Mouse (Mus musculus) adipocyte (in vitro differentiated cells): ENCODE data around the gene Chn2.

Experiments
- DNase-seq: peaks from one replicate; pipeline ENCODE4 v3.0.0-alpha.2; 2016; ENCODE audit warnings: low spot score

Chn2 gene

GRCm38 (mm10) chr6:54076625-54077024, 37.3 kb downstream of the Chn2 start:
- no peak for DNase-seq

- DNase-seq = no peak
These were observed 38.9 kb downstream of the Chn2 start for GRCm38 (mm10) chr6:54078269-54078668.

- DNase-seq = no peak
These were observed 40.5 kb downstream of the Chn2 start for GRCm38 (mm10) chr6:54079881-54080280.

GRCm38 (mm10) chr6:54080518-54081285, 41.3 kb downstream of the Chn2 start:
- DNase-seq = no peak

DNA sequence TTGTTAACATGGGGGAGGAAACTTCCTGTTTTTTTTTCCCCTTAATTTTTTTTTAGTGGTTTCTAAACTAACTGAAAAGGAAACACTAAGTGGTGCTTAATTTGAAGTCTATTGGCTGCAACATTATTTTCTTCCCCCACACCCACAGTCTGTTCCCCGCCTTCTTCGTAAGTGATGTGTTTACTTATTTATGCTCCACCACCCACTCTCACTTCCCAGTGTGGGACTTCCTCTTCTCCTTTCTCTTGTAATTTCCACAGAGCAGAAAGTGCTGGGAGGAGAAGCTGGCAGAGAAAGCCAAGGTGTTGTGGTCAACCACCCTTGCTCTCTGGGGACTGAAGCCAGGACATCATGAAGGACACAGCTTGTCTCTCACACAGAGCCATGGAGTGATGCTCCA, 43.2 kb downstream of the Chn2 start:
- no peak for DNase-seq

GRCm38 (mm10) chr6:54084046-54084445, 44.7 kb downstream of the Chn2 start:
- DNase-seq = no peak

GRCm38 (mm10) chr6:54085009-54085408, 45.7 kb downstream of the Chn2 start:
- peak; percentile 9 for DNase-seq

DNA sequence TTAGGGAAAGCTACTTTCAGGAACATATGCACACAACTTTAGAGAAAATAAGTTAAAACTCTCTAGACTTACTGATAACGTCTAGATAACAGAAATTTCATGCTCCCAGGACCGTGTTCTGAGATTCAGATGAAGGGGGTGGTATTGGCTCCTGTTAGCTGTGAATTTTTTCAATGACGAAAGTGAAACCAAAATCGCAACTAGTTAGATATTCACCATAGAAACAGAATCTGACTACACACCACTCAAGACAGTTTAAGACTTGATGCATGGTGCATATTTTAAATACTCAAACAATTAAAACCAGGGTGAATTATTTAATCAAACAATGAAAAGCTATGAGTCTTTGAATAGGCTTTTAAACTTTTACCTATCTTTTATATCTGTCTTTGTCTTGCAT, 48.8 kb downstream of the Chn2 start:
- DNase-seq = no peak

DNA sequence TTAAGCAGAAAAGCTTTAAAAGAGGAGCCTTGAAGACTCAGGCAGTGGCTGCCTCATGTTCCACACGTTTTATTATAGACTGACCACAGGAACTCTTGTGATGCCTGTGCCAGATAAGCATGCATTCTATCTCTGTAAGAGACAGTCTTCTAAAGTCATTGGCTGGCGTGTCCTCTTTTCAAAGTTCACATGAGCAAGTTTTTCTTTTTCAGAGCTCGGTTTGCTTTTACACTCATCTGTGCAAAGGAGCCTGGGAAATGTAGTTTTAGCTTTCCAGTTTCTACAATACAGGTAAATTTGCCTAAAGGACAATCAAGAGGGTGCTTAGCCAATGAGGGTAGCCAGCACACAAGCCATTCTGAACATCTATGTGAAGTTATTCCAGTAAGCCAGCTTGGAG, 51.5 kb downstream of the Chn2 start:
- no peak for DNase-seq

DNA sequence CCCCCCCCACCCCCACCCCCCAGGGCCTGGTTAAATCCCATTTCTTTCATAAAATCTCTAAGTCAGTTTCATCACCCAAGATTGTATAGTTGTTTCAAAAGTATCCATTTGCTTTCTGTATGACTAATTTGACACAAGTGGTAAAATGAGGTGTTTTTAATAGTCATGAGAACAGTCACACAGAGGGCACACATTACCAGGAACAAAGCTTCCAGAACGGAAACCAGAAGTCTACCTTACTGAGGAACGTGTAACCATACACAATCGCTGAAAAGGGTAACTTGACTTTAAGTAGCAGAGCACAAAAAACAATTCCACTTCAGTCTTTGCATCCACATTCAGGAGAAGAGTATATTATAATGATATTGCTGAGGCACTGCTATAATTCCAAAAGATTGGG, 53.6 kb downstream of the Chn2 start:
- no peak for DNase-seq

DNA sequence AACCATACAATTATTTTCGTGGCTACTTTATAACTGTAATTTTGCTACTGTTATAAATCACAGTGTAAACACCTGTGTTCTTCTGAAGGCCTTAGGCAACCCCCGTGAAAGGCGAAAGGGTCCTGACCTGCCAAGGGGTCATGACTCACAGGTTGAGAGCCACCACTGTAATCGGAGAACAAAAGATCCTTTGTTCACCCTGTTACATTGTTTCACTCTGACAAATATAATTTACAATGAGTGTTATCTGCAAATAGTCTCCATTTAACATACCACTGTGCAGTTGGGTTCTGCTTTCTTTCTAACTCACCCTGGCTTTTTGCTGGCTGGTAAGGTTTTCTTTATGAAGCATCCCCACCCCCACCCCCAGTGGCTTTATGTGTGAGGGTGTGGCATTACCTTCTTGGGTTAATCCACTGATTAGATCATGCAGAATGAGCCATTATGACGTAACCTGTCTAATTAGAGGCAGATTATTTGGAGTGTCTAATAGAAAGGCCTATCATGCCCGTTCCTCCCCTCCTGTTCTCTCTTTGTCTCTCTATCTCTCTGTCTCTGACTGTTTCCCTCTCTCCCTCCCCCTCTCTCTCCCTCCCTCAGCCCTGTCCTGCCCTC, 56.9 kb downstream of the Chn2 start:
- DNase-seq = no peak

GRCm38 (mm10) chr6:54096836-54097235, 57.5 kb downstream of the Chn2 start:
- no peak for DNase-seq

DNA sequence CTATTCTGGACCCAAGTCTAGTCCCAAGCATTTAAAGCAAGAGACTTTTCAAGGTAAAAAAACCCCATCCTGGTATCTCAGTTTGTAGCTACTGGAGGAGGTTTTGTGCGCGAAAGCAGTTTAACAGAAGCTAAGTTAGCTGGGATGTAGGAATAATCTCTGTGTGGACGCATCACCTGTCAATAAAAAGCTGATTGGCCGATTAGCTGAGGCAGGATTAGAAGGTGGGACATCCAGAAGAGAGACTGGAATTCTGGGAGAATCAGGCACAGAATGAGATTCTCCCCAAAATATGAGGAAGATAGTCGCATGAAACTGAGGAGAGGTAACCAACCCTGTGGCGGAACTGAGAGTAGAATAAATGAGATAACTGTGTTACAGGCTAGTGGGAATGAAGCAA, 59.0 kb downstream of the Chn2 start:
- no peak for DNase-seq

DNA sequence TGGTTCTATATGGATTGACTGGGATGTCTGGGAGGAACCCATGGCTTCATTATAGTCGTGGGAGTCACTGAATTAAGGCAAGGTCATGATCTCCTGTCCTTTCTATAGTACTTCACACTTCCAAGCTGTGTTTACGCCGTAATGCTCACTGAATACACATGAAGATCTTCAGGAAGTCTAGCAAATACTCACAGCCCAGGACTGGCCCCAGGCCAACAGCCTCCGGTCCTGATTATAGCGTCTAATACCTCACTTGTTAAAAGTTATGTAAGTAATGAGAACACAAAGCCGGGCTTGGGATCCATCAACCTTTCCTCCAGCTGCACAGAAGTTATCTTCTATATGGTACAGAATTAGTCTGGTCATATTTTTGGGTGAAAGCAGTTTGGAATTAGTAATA, 60.3 kb downstream of the Chn2 start:
- no peak for DNase-seq

GRCm38 (mm10) chr6:54102210-54102609, 62.9 kb downstream of the Chn2 start:
- no peak for DNase-seq

DNA sequence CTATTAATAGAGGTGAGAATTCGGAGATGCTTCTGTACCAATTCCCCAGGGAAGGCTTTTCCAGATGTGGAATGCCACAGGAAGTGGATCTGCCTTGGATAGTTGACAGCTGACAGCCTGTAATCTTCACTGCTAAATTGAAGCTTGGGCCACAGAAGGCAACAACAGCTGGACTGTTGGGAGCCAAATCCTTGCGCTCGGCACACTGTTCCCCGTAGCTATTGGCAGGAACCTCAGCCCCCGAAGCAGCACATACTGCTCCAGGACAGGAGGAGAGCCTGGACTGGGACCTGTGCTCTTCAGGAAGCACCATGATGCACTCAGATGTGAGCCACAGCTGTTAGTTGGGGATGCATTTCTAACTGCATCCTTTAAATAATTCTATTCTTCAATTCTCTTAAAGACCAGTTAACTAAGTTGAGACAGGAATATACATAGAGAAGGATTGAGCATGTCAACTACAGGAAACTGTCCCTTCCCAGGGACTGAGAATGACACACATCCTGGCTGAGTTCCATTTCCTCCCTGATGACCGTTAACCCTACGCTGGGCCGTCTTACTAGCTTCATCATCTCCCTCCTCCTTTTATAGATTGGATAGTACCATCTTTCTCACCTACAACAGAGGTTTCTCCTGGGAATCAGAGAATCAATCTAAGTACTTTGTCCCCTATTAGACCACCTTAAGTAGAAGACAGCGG, 64.1 kb downstream of the Chn2 start:
- no peak for DNase-seq

GRCm38 (mm10) chr6:54111416-54111984, 72.1 kb downstream of the Chn2 start:
- DNase-seq = no peak

- DNase-seq = no peak
These were observed 74.0 kb downstream of the Chn2 start for GRCm38 (mm10) chr6:54113338-54113737.

DNA sequence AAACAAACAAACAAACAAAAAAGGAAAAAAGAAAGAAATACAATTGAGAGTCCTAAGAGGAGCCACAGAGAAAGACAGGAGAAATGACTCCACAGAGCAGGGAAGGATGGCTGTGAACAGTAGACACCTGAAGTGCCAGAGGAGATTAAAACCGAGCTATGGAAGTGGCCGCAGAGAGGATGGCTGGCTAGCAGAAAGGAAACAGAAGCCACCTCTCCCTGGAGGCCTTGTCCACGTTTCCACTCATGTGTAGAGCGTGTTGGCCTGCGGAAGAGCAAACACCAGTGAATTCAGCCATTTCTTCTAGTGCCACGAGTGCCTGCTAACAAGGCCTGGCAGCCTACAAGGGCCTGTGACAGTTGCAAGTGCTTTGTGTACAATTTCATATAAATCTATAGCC, 75.1 kb downstream of the Chn2 start:
- DNase-seq = no peak

- no peak for DNase-seq
These were observed 76.9 kb downstream of the Chn2 start for GRCm38 (mm10) chr6:54116299-54116698.

- DNase-seq = no peak
These were observed 77.7 kb downstream of the Chn2 start for GRCm38 (mm10) chr6:54117001-54117591.

DNA sequence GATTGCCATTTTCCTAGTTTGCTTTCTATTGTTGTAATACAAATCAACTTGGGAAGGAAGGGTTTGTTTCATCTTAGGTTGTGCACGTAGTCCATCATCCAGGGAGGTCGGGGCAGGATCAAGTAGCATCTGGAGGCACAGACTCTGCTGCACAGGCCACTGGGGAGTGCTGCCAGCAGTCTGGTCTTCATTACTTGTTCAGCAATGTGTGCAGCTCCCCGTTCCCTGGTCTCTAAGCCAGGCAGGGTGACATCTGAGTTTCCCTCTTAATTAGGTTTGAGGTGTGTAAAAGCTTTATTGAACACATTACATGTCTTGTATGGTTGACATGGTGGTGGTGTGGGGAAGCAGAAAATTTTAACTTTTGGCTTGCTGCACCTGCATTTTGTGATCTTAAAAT, 79.0 kb downstream of the Chn2 start:
- DNase-seq = no peak

DNA sequence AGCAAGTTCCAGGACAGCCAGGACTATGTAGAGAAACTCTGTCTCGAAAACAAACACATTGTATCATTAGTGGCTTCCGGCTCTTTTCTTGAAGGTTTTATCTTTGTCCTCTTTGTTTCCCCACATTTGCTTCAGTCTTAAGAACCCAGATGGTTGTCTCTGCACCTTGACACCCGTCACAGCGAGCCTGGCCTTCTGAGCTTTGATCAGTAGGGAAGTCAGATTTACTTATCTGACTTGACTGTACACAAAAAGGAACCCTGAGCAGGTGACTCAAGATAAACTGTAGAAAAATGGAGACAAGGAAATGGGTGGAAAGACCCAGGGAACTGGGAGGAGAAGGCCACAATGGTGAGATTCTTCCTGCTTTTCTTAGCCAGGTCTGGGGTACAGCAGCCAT, 79.5 kb downstream of the Chn2 start:
- DNase-seq = no peak
